Mouse (Mus musculus): ENCODE results near the gene Hdgfl3.

GRCm38 (mm10) chr7:81846008-81846407 lies 88.3 kb downstream of the Hdgfl3 start:
- TF ChIP-seq CTCF (IDR thresholded peaks at IDR 0.05; ENCODE audit: low read depth): no peak
- TF ChIP-seq EP300 (IDR thresholded peaks at IDR 0.05; ENCODE audit: low read depth): no peak

All from heart, postnatal 0 days (tissue).